Mouse (Mus musculus): ENCODE data around the gene F12. TPM values are rescaled to one million over a fixed set of nuclear protein-coding genes. Genes with fewer than 3 reads are reported as not detected.

Gene F12
- total and polyA plus RNA-seq, 2 experiments from 2014 or later, result 0.51 TPM; not detected in 1

DNA sequence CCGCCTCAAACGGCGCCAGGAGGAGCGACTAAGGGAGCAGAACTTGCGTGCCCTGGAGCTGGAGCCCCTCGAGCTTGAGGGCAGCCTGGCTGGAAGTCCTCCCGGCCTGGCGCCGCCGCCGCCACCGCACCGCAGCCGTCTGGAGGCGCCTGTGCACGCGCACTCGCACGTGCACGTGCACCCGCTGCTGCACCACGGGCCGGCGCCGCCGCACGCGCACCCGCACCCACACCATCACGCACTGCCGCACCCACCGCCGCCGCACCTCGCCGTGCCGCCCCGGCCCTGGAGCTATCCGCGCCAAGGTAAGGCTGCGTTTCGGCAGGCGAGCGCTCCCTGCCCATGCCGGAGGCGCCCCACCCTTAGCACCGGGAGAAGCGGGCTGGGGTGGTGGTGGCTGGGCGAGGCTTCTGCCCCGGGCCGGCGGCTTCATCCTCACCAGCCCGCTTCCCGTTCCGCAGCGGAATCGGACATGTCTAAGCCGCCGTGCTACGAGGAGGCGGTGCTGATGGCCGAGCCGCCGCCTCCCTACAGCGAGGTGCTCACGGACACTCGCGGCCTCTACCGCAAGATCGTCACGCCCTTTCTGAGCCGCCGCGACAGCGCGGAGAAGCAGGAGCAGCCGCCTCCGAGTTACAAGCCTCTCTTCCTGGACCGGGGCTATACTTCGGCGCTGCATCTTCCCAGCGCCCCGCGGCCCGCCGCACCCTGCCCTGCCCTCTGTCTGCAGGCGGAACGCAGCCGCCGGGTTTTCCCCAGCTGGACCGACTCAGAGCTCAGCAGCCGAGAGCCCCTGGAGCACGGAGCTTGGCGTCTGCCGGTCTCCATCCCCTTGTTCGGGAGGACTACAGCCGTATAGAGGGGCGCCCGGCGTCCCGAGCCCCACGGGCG is 45.8 kb upstream of the F12 start:
- peak overlapping the region; percentile 45 for H3K4me3 ChIP-seq (ENCODE audit: low read depth, low read length)
- peak; percentile 17; the same call in 1 of the 2 replicates for TF ChIP-seq CTCF (IDR thresholded peaks at IDR 0.05; ENCODE audit: low read depth)
- 2% methylated on average over 103 of the region's 103 CpGs for WGBS
- ATAC-seq (peak; percentile 56), DNase-seq (peak; percentile 90)
- peaks cover 26% of the 10 kb centered on the region for H3K4me1 ChIP-seq (ENCODE audit: insufficient read depth)
- peak overlapping the region; percentile 88 for H3K27ac ChIP-seq (ENCODE audit: low read depth, low read length)
- no peaks in the 10 kb centered on the region for H3K9me3 ChIP-seq (ENCODE audit: low read length)
- H3K27me3 ChIP-seq (ENCODE audit: insufficient read depth, low read length), result no peaks in the 10 kb centered on the region
- peaks cover 40% of the 10 kb centered on the region for H3K36me3 ChIP-seq (ENCODE audit: insufficient read depth)
- H3K4me2 ChIP-seq (ENCODE audit: low read depth), result peak overlapping the region; percentile 84
- H3K9ac ChIP-seq, result peak overlapping the region; percentile 72

DNA sequence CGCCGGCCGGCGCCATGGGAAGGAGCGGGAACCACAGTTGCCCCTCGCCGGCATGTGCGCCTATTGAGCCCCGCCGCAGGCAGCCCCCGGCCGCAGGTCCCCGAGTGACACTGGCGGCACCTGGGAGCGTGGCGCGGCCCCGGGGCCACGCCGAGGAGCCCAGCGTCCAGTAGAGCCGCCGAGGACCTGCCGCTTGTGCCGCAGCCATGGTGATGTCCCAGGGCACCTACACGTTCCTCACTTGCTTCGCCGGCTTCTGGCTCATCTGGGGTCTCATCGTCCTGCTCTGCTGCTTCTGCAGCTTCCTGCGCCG is 45.2 kb upstream of the F12 start:
- no peak for DNase-seq
- TF ChIP-seq CTCF (IDR thresholded peaks at IDR 0.05; ENCODE audit: low read depth), result no peak
- no peaks in the 10 kb centered on the region for H3K9me3 ChIP-seq (ENCODE audit: low read length)
- peaks cover 26% of the 10 kb centered on the region for H3K4me1 ChIP-seq (ENCODE audit: insufficient read depth)
- H3K27ac ChIP-seq (ENCODE audit: low read depth, low read length), result peak overlapping the region; percentile 88
- peak overlapping the region; percentile 84 for H3K4me2 ChIP-seq (ENCODE audit: low read depth)
- peak; percentile 12 for ATAC-seq
- H3K4me3 ChIP-seq (ENCODE audit: low read depth, low read length), result peak overlapping the region; percentile 45
- no peaks in the 10 kb centered on the region for H3K27me3 ChIP-seq (ENCODE audit: insufficient read depth, low read length)
- H3K9ac ChIP-seq, result peak overlapping the region; percentile 72
- 0% methylated on average over 29 of the region's 31 CpGs for WGBS
- peaks cover 34% of the 10 kb centered on the region for H3K36me3 ChIP-seq (ENCODE audit: insufficient read depth)

- peak; percentile 92 for TF ChIP-seq CTCF (IDR thresholded peaks at IDR 0.05; ENCODE audit: low read depth)
- peaks cover 30% of the 10 kb centered on the region for H3K4me1 ChIP-seq (ENCODE audit: insufficient read depth)
- ATAC-seq, result peak; percentile 47
Measured at GRCm38 (mm10) chr13:55471156-55471818, 44.7 kb upstream of the F12 start.

DNA sequence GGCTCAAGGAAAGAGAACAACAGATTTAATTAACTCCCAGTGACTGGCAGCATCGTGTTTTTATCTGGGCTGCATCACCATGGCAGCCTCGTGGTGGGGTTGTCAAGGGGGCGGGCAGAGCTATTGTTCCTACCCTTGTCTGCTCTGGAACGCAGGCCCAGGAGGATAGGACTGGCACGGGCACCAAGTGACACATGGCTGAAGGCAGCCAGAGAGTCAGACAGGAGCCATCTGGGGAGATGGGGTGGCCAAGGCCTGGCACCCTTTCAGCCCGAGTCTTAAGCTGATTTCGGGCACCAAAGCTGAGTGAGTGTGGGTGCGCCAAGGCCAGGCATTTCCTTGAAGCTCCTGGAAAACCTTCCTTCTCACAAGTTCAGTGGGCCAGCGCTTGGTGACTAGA is 43.8 kb upstream of the F12 start:
- ATAC-seq, result peak; percentile 36
- H3K27ac ChIP-seq (ENCODE audit: low read depth, low read length), result peak overlapping the region; percentile 88
- no peak overlapping the region for H3K4me3 ChIP-seq (ENCODE audit: low read depth, low read length)
- H3K4me2 ChIP-seq (ENCODE audit: low read depth), result peak overlapping the region; percentile 84
- no peak for TF ChIP-seq CTCF (IDR thresholded peaks at IDR 0.05; ENCODE audit: low read depth)
- WGBS, result 13% methylated on average over 9 of the region's 9 CpGs
- peak; percentile 80 for DNase-seq
- peaks cover 20% of the 10 kb centered on the region for H3K36me3 ChIP-seq (ENCODE audit: insufficient read depth)
- peak overlapping the region; percentile 72; the same call in 1 of the 2 replicates for H3K9ac ChIP-seq
- no peaks in the 10 kb centered on the region for H3K27me3 ChIP-seq (ENCODE audit: insufficient read depth, low read length)
- peaks cover 32% of the 10 kb centered on the region for H3K4me1 ChIP-seq (ENCODE audit: insufficient read depth)
- H3K9me3 ChIP-seq (ENCODE audit: low read length), result no peaks in the 10 kb centered on the region

More at GRCm38 (mm10) chr13:55471156-55471818, 44.7 kb upstream of the F12 start:
- Histone ChIP-seq H3K36me3 (ENCODE audit: insufficient read depth) (peaks cover 29% of the 10 kb centered on the region), H3K4me2 (ENCODE audit: low read depth) (peak overlapping the region; percentile 84), H3K27ac (ENCODE audit: low read depth, low read length) (peak overlapping the region; percentile 88), H3K4me3 (ENCODE audit: low read depth, low read length) (peak overlapping the region; percentile 45), H3K9me3 (ENCODE audit: low read length) (no peaks in the 10 kb centered on the region), H3K27me3 (ENCODE audit: insufficient read depth, low read length) (no peaks in the 10 kb centered on the region), H3K9ac (peak overlapping the region; percentile 72)
- WGBS, result 2% methylated on average over 54 of the region's 54 CpGs
- peak; percentile 93 for DNase-seq

DNA sequence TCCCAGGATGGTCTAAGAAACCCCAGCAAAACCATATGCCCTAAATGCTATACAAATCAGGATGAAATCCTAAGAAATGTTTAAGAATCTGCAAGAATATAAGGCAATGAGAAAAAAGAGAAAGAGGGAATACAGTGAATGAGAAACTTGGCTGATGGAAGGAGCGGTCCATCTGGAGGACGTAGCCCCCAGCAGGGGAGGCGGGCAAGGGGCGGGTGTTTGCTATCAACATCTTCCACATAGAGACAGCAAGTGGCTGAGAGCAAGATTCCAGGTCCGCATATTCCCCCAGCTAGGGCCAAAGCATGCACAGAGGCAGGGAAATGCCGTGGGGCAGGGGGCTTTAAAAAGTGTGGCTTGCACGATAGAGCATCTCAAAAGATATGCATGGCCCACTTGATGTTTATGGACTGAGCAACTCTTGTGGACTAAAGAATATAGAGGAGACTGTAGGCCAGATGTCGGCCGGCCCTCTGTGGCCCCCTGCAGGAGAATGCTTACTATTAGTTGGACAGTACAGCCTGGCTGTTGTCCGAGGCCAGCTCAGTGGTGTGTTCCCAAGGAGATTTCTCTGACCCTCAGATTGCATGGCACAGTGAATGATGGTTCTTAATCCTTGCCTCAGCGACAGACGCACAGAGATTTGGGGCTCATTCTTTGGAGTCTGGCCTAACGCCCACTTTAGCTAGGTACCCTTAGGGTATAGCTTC is 42.4 kb upstream of the F12 start:
- Histone ChIP-seq H3K4me1 (ENCODE audit: insufficient read depth) (peaks cover 34% of the 10 kb centered on the region), H3K27ac (ENCODE audit: low read depth, low read length) (no peak overlapping the region), H3K4me3 (ENCODE audit: low read depth, low read length) (no peak overlapping the region), H3K9me3 (ENCODE audit: low read length) (no peaks in the 10 kb centered on the region), H3K36me3 (ENCODE audit: insufficient read depth) (peaks cover 8% of the 10 kb centered on the region; the same call in 1 of the 2 replicates), H3K9ac (no peak overlapping the region), H3K4me2 (ENCODE audit: low read depth) (no peak overlapping the region), H3K27me3 (ENCODE audit: insufficient read depth, low read length) (no peaks in the 10 kb centered on the region)
- TF ChIP-seq CTCF (IDR thresholded peaks at IDR 0.05; ENCODE audit: low read depth), result peak; percentile 45
- ATAC-seq (no peak), DNase-seq (peak; percentile 21)
- WGBS, result 28% methylated on average over 13 of the region's 13 CpGs

DNA sequence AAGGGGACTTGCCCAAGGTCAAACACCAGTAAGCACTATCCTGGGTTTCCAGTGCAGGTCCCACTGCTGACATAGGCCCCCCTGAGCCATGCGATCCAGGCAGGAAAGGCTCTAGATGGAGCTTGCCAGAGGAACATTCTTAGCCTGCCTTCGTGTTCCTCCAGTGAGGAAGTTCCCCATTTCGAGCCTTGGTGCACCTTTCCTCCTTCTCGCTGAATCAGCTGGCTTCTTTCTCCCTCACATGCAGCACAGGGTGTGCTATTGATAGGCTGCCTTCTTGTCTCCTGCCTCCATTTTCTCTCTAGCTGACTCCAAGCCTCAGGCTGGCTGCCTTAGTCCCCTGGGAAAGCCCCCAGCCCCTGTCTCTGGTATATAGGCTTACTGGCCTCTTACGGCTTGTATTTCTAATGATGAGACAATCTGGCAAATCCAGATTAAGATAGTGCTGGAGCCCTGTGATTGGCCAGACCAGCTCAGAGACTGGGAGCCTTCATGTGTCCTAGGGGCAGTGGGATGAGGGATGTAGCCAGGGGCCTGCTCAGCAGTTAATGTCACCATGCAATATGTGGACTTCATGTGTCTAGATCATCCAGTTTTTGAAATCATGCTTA is 39.3 kb upstream of the F12 start:
- H3K9ac ChIP-seq, result peak overlapping the region; percentile 97
- peak overlapping the region; percentile 89 for H3K4me3 ChIP-seq (ENCODE audit: low read depth, low read length)
- peaks cover 33% of the 10 kb centered on the region for H3K4me1 ChIP-seq (ENCODE audit: insufficient read depth)
- H3K4me2 ChIP-seq (ENCODE audit: low read depth), result peak overlapping the region; percentile 83
- WGBS, result 52% methylated on average over 5 of the region's 5 CpGs
- H3K27ac ChIP-seq (ENCODE audit: low read depth, low read length), result peak overlapping the region; percentile 97; the same call in 1 of the 2 replicates
- H3K9me3 ChIP-seq (ENCODE audit: low read length), result no peaks in the 10 kb centered on the region
- H3K27me3 ChIP-seq (ENCODE audit: insufficient read depth, low read length), result no peaks in the 10 kb centered on the region
- H3K36me3 ChIP-seq (ENCODE audit: insufficient read depth), result peaks cover 3% of the 10 kb centered on the region; the same call in 1 of the 2 replicates
- TF ChIP-seq CTCF (IDR thresholded peaks at IDR 0.05; ENCODE audit: low read depth), result no peak
- DNase-seq (peak; percentile 17), ATAC-seq (no peak)
